Mouse (Mus musculus) CH12.LX (cell line): ENCODE results near the gene Eif3j1. TPM values are rescaled to one million over a fixed set of nuclear protein-coding genes. Genes with fewer than 3 reads are reported as not detected.

Source experiments
- DNase-seq: peaks from one replicate; pipeline ENCODE4 v3.0.0-alpha.2; 2013; ENCODE audit errors: extremely low read depth
- H3K27ac ChIP-seq: 2 replicates; pipeline ENCODE4 v1.5.1; 2012; ENCODE audit warnings: low read depth, mild to moderate bottlenecking, control low read depth, moderate library complexity; ENCODE audit not compliant: insufficient read depth
- H3K27me3 ChIP-seq: replicated peaks from 2 replicates; pipeline ENCODE3; 2012; ENCODE audit warnings: inconsistent platforms
- H3K36me3 ChIP-seq, 2 experiments: replicated peaks in 1 of 2; 2 replicates each; pipeline versions ENCODE3 to v1.6.1; 2012; ENCODE audit warnings: inconsistent platforms in 1 of 2, low read length in 1 of 2, mild to moderate bottlenecking in 1 of 2, mixed read lengths in 1 of 2, moderate library complexity in 1 of 2; ENCODE audit not compliant: control insufficient read depth in 1 of 2, insufficient read depth in 1 of 2
- H3K4me1 ChIP-seq, 2 experiments: 2 replicates each; pipeline ENCODE4 v1.6.1; 2012; ENCODE audit warnings: inconsistent platforms in 1 of 2, moderate library complexity in 1 of 2; ENCODE audit not compliant: insufficient read depth in 2 of 2, control insufficient read depth in 1 of 2
- H3K4me2 ChIP-seq: 2 replicates; pipeline ENCODE4 v1.6.1; 2012; ENCODE audit warnings: low read depth, mild to moderate bottlenecking, control low read depth; ENCODE audit not compliant: poor library complexity, insufficient read depth, severe bottlenecking
- H3K4me3 ChIP-seq, 3 experiments: fragments of 150-350 bp in 1 of 3; sonication (generic) in 1 of 3; replicated peaks in 1 of 3; 2 replicates each; pipeline versions ENCODE3 to v1.5.1; 2011 to 2012; ENCODE audit warnings: low read depth in 2 of 3, low read length in 2 of 3, mild to moderate bottlenecking in 2 of 3, moderate library complexity in 2 of 3, control low read depth in 1 of 3, improper control_type of control experiment in 1 of 3, inconsistent platforms in 1 of 3, mixed read lengths in 1 of 3; ENCODE audit not compliant: poor library complexity in 1 of 3
- H3K79me2 ChIP-seq: replicated peaks from 2 replicates; pipeline ENCODE4 v1.6.1; 2012; ENCODE audit warnings: mild to moderate bottlenecking, moderate library complexity; ENCODE audit not compliant: control insufficient read depth, poor library complexity, insufficient read depth, severe bottlenecking; ENCODE audit errors: extremely low read depth
- H3K9ac ChIP-seq: 2 replicates; pipeline ENCODE4 v1.6.1; 2012; ENCODE audit warnings: low read depth, mild to moderate bottlenecking, control low read depth, moderate library complexity; ENCODE audit not compliant: insufficient read depth
- H3K9me3 ChIP-seq: replicated peaks from 2 replicates; pipeline ENCODE3; 2012; ENCODE audit warnings: low read length, inconsistent platforms, mixed read lengths
- CTCF ChIP-seq, 2 experiments: IDR thresholded peaks in 1 of 2; conservative IDR thresholded peaks in 1 of 2; 2 replicates each; pipeline ENCODE4 v1.5.1; 2011 to 2012; ENCODE audit warnings: low read depth in 2 of 2, low read length in 2 of 2, improper control_type of control experiment in 1 of 2, inconsistent platforms in 1 of 2, mild to moderate bottlenecking in 1 of 2, moderate library complexity in 1 of 2
- EP300 ChIP-seq: IDR thresholded peaks from 2 replicates; pipeline ENCODE4 v1.6.1; 2011; ENCODE audit warnings: low read length, improper control_type of control experiment
- ETS1 ChIP-seq: conservative IDR thresholded peaks from 2 replicates; pipeline ENCODE4 v1.6.1; 2012; ENCODE audit warnings: low read depth, mild to moderate bottlenecking, inconsistent platforms, low read length, improper control_type of control experiment, moderate library complexity
- GABPA ChIP-seq: IDR thresholded peaks from 2 replicates; pipeline ENCODE4 v1.6.1; 2012; ENCODE audit warnings: low read depth, low read length, improper control_type of control experiment, inconsistent platforms; ENCODE audit not compliant: insufficient replicate concordance
- HCFC1 ChIP-seq: IDR thresholded peaks from 2 replicates; pipeline ENCODE4 v1.6.1; 2012; ENCODE audit warnings: low read depth, mild to moderate bottlenecking, inconsistent platforms, low read length, improper control_type of control experiment
- JUND ChIP-seq: conservative IDR thresholded peaks from 2 replicates; pipeline ENCODE4 v1.6.1; 2011; ENCODE audit warnings: low read depth, low read length, improper control_type of control experiment
- KAT2A ChIP-seq: IDR thresholded peaks from 2 replicates; pipeline ENCODE4 v1.6.1; 2012; ENCODE audit warnings: low read length, improper control_type of control experiment, inconsistent platforms; ENCODE audit not compliant: insufficient replicate concordance
- MAZ ChIP-seq: IDR thresholded peaks from 2 replicates; pipeline ENCODE4 v1.6.1; 2012; ENCODE audit warnings: low read depth, mild to moderate bottlenecking, inconsistent platforms, low read length, improper control_type of control experiment, moderate library complexity
- MEF2A ChIP-seq: IDR thresholded peaks from 2 replicates; pipeline ENCODE4 v1.6.1; 2014; ENCODE audit warnings: low read depth, mild to moderate bottlenecking, inconsistent platforms, low read length, improper control_type of control experiment, borderline replicate concordance
- NRF1 ChIP-seq: IDR thresholded peaks from 2 replicates; pipeline ENCODE4 v1.6.1; 2014; ENCODE audit warnings: low read depth, mild to moderate bottlenecking, inconsistent platforms, low read length, improper control_type of control experiment, moderate library complexity
- POLR2AphosphoS2 ChIP-seq: IDR thresholded peaks from 2 replicates; pipeline ENCODE4 v1.6.1; 2011; ENCODE audit warnings: low read depth, low read length, improper control_type of control experiment
- RAD21 ChIP-seq: IDR thresholded peaks from 2 replicates; pipeline ENCODE4 v1.6.1; 2011; ENCODE audit warnings: low read depth, mild to moderate bottlenecking, low read length, improper control_type of control experiment, moderate library complexity
- RCOR1 ChIP-seq: conservative IDR thresholded peaks from 2 replicates; pipeline ENCODE4 v1.6.1; 2012; ENCODE audit warnings: low read depth, mild to moderate bottlenecking, inconsistent platforms, low read length, improper control_type of control experiment
- SMC3 ChIP-seq: IDR thresholded peaks from 2 replicates; pipeline ENCODE4 v1.6.1; 2011; ENCODE audit warnings: low read depth, low read length, improper control_type of control experiment
- TBP ChIP-seq: conservative IDR thresholded peaks from 2 replicates; pipeline ENCODE4 v1.6.1; 2011; ENCODE audit warnings: low read depth, low read length, improper control_type of control experiment
- ZC3H11A ChIP-seq: IDR thresholded peaks from 2 replicates; pipeline ENCODE4 v1.6.1; 2012; ENCODE audit warnings: low read depth, mild to moderate bottlenecking, inconsistent platforms, low read length, improper control_type of control experiment
- ZKSCAN1 ChIP-seq: IDR thresholded peaks from 2 replicates; pipeline ENCODE4 v1.6.1; 2012; ENCODE audit warnings: low read depth, inconsistent platforms, low read length, improper control_type of control experiment, borderline replicate concordance
- ZMIZ1 ChIP-seq: IDR thresholded peaks from 2 replicates; pipeline ENCODE4 v1.6.1; 2012; ENCODE audit warnings: low read depth, mild to moderate bottlenecking, inconsistent platforms, low read length, improper control_type of control experiment
- dilution Hi-C: fragments of 300-500 bp; cut with MboI; formaldehyde crosslinking; loops from 2 replicates; pipeline ENCODE4 v1.14.3; 2020; ENCODE audit warnings: low sequenced_read_pairs; ENCODE audit not compliant: extremely low pct_unique_long_range_greater_than_20kb, extremely low pct_ligation_motif_present
- in situ Hi-C: fragments of 300-500 bp; cut with MboI; formaldehyde crosslinking; loops from 3 replicates; pipeline ENCODE4 v1.14.3; 2019; ENCODE audit warnings: low sequenced_read_pairs, low pct_ligation_motif_present, low pct_unique_long_range_greater_than_20kb, mixed read lengths
- polyA plus RNA-seq: library from polyadenylated mRNA; unstranded; fragments of >175 nt; gene quantifications from 2 replicates; pipeline ENCODE4 v1.2.1, GENCODE M21; 2012; ENCODE audit warnings: low read depth; ENCODE audit not compliant: insufficient read length
- total RNA-seq, 2 experiments: library from RNA; depleted of rRNA; stranded (reverse); fragments of 300-350 nt in 1 of 2; fragments of >200 nt in 1 of 2; gene quantifications; 2 replicates each; pipeline ENCODE4 v1.2.3; 2012 to 2014

The Eif3j1 gene
- total and polyA plus RNA-seq, 3 experiments: 20.1 to 40.1 (median 27.9) TPM

GRCm38 (mm10) chr2:122069144-122069912, 41.0 kb downstream of the Eif3j1 start:
- H3K79me2 ChIP-seq: no peaks in the 10 kb centered on the region
- no peak overlapping the region for H3K4me2 ChIP-seq
- dilution Hi-C loops (no loop called here), in situ Hi-C loops (loop anchor here (10.0 kb wide), 1 partner anchor 235 kb away; no protein-coding TSS in a partner anchor)
- peaks cover 0 to 15% of the 10 kb centered on the region in 2 experiments; a peak in 2 of 4 replicates for H3K4me1 ChIP-seq
- DNase-seq: peak; percentile 47
- no peak overlapping the region for H3K27ac ChIP-seq
- TF ChIP-seq MAZ (no peak), ETS1 (no peak), TBP (no peak), POLR2AphosphoS2 (no peak), HCFC1 (no peak), EP300 (no peak), CTCF (conservative IDR thresholded peaks at IDR 0.05 in 1 of 2, IDR thresholded peaks at IDR 0.05 in 1 of 2; ENCODE audit: low read depth in 2 of 2, low read length in 2 of 2) (peak in 1 of 2 experiments; percentile 26; a peak in 1 of 4 replicates), MEF2A (no peak), ZMIZ1 (no peak)
- H3K9me3 ChIP-seq: no peaks in the 10 kb centered on the region
- peaks cover 37 to 77% of the 10 kb centered on the region in 2 experiments for H3K36me3 ChIP-seq
- H3K27me3 ChIP-seq: no peaks in the 10 kb centered on the region
- no peak overlapping the region for H3K4me3 ChIP-seq
- H3K9ac ChIP-seq: no peak overlapping the region

DNA sequence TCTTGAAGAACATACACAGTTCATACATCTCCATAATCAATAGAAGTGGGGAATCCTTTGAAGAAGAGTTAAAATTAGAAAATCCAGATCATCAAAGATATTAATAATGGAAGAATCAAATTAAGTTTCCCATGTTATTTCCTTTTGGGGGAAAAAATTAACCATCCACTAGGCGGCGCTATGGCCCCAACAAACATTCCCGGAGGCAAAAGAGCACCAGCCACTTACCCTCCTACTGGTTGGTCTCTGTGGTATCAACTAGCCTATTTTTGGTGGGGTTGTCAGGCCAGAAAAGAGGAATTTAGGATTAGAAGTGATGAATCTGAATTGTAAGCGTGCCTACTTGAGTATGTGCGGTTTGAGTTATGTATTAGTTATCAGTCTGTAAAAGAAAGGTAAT, 41.6 kb downstream of the Eif3j1 start:
- Histone ChIP-seq H3K36me3 (peaks cover 37 to 76% of the 10 kb centered on the region in 2 experiments), H3K4me1 (peaks cover 0 to 15% of the 10 kb centered on the region in 2 experiments; a peak in 2 of 4 replicates), H3K4me2 (no peak overlapping the region), H3K79me2 (no peaks in the 10 kb centered on the region), H3K9me3 (no peaks in the 10 kb centered on the region), H3K27me3 (no peaks in the 10 kb centered on the region), H3K27ac (no peak overlapping the region), H3K4me3 (no peak overlapping the region), H3K9ac (no peak overlapping the region)
- peak; percentile 49 for DNase-seq
- no peak for TF ChIP-seq NRF1
- TF ChIP-seq GABPA: no peak
- TF ChIP-seq CTCF (conservative IDR thresholded peaks at IDR 0.05 in 1 of 2, IDR thresholded peaks at IDR 0.05 in 1 of 2; ENCODE audit: low read depth in 2 of 2, low read length in 2 of 2): peak; percentile 78 to 93
- peak; percentile 36; the same call in 1 of the 2 replicates for TF ChIP-seq ZC3H11A
- TF ChIP-seq RAD21: peak; percentile 89
- TF ChIP-seq RCOR1: no peak
- TF ChIP-seq POLR2AphosphoS2: no peak
- TF ChIP-seq JUND: 0 out of 2 replicates have a peak, but pooled peaks have one; percentile 11
- no peak for TF ChIP-seq ETS1
- peak; percentile 55; the same call in 1 of the 2 replicates for TF ChIP-seq MEF2A
- no peak for TF ChIP-seq KAT2A
- peak; percentile 77 for TF ChIP-seq SMC3
- TF ChIP-seq ZKSCAN1: no peak
- dilution Hi-C loops (no loop called here), in situ Hi-C loops (loop anchor here (5.0 to 10.0 kb wide), 2 partner anchors 87 to 235 kb away; no protein-coding TSS in a partner anchor)
